Mouse (Mus musculus) cerebellum, postnatal 14 days (tissue): ENCODE measurements around the gene Nf1.

Experiments used
- DNase-seq, 2 experiments: peaks; one replicate each; pipeline ENCODE4 v3.0.0; 2021; ENCODE audit warnings: mixed read lengths in 2 of 2

Gene Nf1

DNA sequence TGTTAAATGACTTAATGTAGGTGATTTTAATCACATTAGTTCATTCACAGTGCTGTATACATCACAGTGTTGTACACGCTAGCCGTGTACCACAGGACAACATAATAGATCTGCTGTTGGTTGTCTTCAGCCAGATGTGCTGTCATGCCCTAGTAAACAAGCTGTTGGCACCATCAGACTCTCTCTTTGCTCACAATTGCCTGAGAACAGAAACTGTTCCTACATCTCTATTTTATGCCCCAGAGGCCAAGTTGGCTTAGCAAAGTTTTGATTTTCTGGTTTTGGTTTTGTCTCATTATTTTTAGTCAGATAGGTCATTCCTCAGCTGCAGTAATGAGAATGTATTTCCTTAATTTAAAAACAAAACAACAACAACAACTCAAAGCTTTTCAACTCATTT is 190.2 kb downstream of the Nf1 start:
- DNase-seq, result no peak

GRCm38 (mm10) chr11:79530333-79530761 is 190.9 kb downstream of the Nf1 start, which contains the start of the genes Evi2 and Evi2a:
Gene Evi2, minus strand, starts transcription at chr11:79530589.
Gene Evi2a, minus strand, starts transcription at chr11:79530609.
- DNase-seq, result no peak

GRCm38 (mm10) chr11:79530774-79531173 is 191.3 kb downstream of the Nf1 start:
- DNase-seq, result no peak

- no peak for DNase-seq
These were observed 192.0 kb downstream of the Nf1 start for GRCm38 (mm10) chr11:79531485-79531884.

DNA sequence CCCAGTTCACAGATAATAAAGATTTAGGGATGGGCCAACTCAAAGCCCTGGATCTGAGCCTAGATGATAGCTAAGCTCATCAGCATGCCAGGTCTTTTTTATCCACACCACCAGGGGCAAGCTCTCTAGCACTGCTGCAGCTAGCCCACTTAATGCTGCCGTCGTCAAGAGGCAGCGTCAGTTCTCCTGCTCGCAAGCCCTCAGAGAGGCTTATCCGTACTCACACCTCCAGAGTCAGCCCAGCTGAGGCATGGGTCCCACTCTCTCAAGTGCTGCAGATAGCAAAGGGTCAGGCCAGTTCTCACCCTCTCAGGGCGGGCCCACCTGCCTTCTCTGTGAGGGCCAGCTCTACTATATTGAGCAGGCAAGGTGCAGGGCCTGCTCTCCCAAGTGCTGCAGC is 193.8 kb downstream of the Nf1 start:
- DNase-seq, result peak in 1 of 2 experiments; percentile 12

DNA sequence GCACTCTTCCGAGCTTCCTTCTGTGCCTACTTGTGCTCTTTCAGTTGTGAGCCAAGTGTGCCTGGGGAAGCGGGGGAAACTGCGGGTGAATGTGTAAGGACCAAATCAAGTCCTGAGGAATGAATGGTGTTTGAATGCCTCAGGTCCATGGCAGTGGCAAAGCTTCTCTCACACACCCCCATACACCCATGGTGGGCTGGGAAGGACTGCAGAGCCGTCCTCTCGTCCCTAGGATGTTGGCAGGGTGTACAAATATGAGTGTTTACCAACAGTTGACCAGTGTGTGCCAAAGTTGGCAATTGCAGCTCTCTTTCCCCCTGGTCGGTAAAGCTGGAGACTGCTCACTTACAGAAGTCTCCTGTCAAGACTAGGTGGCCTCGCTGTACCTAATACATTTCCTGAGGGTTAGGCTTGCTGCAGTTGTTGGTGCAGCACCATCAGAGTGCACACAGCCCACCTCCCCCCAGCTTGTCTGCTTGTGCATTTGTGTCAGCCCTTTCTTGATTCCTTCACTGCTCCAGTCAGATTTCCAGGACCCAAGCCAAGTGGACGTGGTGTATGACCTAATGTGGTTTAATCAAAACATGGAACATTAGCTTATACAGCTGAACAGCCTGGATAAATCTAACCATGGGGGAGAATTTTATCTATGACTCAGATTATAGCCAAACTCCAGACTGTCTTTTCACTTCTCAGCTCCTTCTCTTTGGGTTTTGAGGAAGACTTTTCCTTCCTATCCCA is 194.6 kb downstream of the Nf1 start:
- peak; percentile 55 to 71 for DNase-seq

DNA sequence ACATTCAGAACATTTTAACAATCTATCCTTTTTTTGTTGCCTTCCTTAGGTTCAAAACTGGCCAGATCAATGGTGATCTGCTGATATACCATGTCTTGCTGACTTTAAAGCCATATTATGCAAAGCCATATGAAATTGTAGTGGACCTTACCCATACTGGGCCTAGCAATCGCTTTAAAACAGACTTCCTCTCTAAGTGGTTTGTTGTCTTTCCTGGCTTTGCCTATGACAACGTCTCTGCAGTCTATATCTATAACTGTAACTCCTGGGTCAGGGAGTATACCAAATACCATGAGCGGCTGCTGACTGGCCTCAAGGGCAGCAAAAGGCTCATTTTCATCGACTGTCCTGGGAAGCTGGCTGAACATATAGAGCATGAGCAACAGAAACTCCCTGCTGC is 196.1 kb downstream of the Nf1 start:
- no peak for DNase-seq

GRCm38 (mm10) chr11:79536293-79536692 is 196.8 kb downstream of the Nf1 start:
- no peak for DNase-seq

- DNase-seq, result no peak
These were observed 213.1 kb downstream of the Nf1 start for GRCm38 (mm10) chr11:79552622-79553021.

DNA sequence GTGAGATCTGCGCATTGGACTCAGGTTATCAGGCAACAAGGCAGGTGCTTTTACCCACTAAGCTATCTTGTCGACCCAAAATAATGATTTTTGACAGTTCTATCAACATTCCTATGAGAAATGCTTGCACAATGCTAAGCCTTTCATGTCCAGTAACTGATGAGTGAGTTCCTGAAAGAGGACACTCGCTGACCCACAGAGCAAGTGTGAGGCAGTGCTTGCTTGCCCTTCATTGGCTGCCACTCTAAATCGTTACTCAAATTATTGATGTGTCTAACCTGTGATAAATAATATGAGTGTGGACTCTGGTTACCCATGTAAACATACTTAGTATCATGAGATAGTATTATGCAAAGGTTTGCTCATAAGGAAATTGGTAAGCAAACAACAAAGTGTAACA is 221.0 kb downstream of the Nf1 start:
- DNase-seq, result no peak

GRCm38 (mm10) chr11:79563493-79563892 is 224.0 kb downstream of the Nf1 start:
- DNase-seq, result no peak

- no peak for DNase-seq
These were observed 227.5 kb downstream of the Nf1 start for GRCm38 (mm10) chr11:79566947-79567346.

DNA sequence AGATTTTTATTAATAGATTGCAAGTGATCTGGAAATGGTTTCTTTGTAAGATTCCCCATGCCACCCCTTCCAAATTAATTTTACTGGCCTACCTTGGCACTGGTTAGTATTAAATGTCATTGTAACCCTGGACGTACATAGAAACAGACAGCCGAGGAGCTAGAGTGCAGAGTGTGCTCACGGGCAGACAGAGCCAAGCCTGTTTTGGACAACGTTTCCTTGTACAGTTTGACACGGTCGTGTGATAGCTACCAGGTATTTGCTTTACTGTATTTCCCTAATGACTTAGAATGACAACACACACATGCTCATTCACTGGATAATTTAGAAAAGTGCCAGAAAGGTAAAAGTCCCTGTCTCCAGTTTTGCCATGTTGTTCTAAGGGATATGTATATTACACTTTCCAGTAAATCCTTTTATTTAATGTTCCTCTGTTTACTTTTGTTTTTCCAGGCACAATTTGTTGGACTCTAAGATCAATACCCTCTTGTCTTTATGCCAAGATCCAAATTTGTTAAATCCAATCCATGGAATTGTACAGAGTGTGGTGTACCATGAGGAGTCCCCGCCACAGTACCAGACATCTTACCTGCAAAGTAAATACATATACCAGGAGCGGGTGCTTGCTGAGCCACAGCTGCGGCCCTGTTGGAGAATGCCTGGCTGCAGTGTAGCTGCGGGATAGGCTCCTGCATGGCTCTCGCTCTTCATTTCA is 228.9 kb downstream of the Nf1 start:
- no peak for DNase-seq

- DNase-seq, result no peak
These were observed 230.8 kb downstream of the Nf1 start for GRCm38 (mm10) chr11:79570319-79570718.

DNA sequence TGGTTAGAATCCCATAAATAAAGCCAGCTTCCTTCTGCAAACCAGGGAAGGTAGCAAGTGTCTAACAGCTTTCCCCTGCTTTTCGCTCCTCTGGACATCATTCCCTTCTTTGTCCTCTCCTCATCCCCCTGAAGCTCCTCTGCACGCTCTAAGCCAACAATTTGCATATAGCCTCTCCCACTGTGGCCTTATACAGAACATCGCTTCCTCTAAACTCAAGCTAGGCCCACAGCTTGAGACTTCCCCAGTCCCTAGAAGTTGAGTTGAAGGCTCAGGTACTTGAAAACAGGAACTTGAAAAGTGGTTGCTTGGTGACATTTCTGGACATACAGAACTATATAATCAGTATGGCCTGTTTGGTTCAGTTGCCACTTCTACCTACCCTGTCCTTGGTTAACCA is 234.3 kb downstream of the Nf1 start:
- no peak for DNase-seq

- DNase-seq, result peak; percentile 47 to 51
These were observed 236.0 kb downstream of the Nf1 start for GRCm38 (mm10) chr11:79575383-79576073.

DNA sequence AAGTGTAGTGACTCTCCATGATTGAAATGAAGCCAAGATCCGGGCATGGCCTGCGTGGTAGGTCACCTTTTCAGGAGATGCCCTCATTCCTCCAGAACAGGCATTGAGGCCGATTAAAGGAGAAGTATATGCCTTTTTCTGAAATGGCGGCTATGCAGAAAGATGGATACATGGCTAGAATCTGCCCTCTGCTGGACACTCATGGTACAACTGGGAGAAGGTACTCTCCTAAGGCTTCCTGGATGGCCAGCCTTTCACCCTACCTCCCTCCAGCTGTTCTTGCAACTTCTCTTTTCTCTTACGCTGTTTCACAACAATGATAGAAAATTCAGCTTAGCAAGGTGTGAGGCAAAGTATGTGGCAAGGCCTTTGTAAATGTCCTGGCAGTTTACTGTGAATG is 238.2 kb downstream of the Nf1 start:
- peak; percentile 86 to 92 for DNase-seq

DNA sequence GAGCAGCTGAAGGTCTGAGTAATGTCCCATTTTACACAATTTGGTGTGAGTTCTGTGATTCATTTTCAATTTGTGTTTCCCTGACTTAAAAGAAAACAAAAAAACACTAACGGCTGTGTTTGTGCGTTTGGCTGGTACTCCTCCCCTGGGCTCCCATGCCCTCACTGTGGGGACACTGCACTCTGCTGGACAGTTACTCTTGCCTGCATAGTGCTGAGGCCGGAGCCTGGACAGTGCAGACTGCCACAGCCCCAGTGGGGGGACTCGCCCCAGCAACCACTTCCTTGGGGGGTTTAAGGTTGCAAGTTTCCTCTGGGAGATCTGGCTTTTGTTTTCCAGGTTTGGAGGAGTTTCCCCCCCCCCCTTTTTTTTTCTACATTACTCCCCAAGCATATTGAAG is 241.2 kb downstream of the Nf1 start:
- DNase-seq, result no peak

DNA sequence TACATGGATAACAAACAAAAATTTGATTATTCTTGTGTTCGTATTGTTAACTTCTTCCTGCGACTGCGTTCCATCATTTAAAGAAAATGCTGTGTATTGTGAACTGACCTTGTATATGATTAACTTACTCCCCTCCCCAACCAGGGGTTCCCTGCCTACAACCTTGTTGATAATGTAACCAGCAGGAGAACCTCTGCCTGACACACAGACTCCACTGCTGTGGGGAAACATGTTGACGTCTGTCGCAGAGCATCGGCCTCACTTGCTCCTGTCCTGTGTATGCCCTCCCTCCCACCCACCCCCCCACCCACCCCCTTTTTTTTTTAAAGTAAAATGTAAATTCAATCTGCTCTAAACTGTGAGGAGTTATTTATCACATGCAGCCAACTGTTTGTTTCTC is 241.8 kb downstream of the Nf1 start:
- no peak for DNase-seq

DNA sequence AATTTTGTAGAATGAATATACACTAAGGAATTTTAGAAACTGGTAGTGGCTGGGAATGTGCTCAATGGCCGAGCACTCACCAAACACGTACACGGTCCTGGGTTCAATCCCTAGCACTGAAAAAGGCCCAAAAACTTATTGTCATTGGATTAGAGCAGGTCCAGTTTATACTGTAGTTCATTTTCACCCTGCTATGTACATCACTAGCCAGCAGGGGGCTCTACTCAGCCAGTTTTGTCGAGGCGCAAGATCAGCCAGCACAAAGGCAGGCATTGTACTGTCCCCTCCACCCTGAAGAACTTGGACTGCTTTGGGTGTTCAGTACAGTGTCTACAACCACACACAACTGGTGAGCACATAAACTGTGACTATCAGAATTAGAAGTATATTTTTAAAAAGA is 244.7 kb downstream of the Nf1 start:
- DNase-seq, result peak; percentile 88

GRCm38 (mm10) chr11:79589317-79590075 is 250.0 kb downstream of the Nf1 start:
- peak; percentile 69 to 81 for DNase-seq

GRCm38 (mm10) chr11:79590664-79591590 is 251.4 kb downstream of the Nf1 start, which contains the start of gene Rab11fip4:
Gene Rab11fip4, plus strand, starts transcription at chr11:79591212.
- peak; percentile 74 to 79 for DNase-seq
